Mouse (Mus musculus): Measurements from ENCODE around the gene Gm2696.

DNA sequence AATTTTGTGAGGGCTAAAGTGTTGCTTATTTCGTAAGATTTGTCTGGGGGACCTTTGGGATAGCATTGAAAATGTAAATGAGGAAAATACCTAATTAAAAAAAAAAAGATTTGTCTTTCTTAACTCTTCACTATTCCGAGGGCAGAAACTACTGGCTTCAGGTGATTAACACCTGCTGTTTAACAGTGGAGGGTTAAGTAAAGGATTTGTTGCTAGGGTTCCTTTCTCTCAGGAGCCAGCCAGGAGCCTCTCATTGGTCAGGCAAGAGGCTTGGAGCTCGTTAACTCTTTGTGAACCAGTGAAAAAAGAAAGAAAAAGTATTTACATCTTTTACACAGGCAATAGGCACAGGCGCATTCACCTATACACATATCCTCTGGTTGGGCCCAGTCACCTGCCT lies 4.7 kb downstream of the Gm2696 start:
- TF ChIP-seq CTCF (IDR thresholded peaks at IDR 0.05; ENCODE audit: low read depth, low read length): no peak
- TF ChIP-seq TAL1 (conservative IDR thresholded peaks at IDR 0.05; ENCODE audit: low read depth, low read length): no peak
- no peak for TF ChIP-seq GATA1 (IDR thresholded peaks at IDR 0.05; ENCODE audit: borderline replicate concordance, low read length)

Data from G1E (cell line).